Mouse (Mus musculus): Measurements from ENCODE around the gene Amot. TPM values are rescaled to one million over a fixed set of nuclear protein-coding genes. Genes with fewer than 3 reads are reported as not detected.

Gene Amot
- 4.6 and 7.0 TPM in 2 replicates for polyA plus RNA-seq (2015; fragmentation: Nextera tagmentation; extraction: Ambion mirVana)

DNA sequence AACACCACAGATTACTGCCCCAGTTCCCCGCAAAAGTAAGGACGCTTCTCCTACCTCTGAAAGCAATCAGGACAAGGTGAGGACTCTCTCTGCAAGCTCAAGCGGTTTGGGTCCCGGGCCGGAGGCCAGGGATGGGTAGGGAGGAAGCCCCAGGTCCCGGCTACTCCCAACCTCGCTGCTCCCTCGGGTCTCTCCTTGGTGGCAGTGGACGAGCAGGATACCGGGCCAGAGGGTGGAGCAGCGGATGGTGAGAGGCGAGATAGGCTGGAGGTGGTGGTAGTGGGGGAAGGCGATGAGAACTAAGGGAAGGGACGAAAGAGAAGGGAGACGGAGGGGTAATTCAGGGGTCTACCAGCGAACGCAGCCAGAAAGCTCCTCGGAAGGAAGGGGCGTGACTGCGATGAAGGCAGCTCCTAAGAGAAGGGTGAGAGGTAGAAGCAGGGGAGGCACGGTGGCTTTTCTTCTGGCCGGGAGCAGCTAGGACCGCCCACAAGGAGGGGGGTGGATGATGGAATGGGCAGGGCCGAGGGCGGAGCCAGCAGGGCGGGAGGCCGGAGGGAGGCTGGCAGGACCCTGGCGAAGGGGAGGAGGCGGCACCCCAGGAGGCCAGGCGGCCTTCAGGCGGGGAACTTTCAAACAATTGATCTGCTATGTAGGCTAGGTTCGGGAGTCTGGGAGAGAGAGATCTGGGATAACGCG lies at the start of gene Amot:
Gene Amot (minus strand): TSS at position 465 of the 699 bp plus-strand sequence.
- no peaks in the 10 kb centered on the region for H3K27me3 ChIP-seq
- WGBS = 9% methylated on average over 34 of the region's 34 CpGs
- H3K27ac ChIP-seq = peak within 1 kb of the TSS; percentile 70
- H3K36me3 ChIP-seq = no peaks in the 10 kb centered on the region
- ATAC-seq (replicated peaks; ENCODE audit: insufficient number of reproducible peaks, insufficient read depth, low FRiP score, low read depth) = peak; percentile 94
- H3K4me3 ChIP-seq = peak within 1 kb of the TSS; percentile 63
- peak within 1 kb of the TSS; percentile 83 for H3K4me2 ChIP-seq
- no peaks in the 10 kb centered on the region for H3K9me3 ChIP-seq (replicated peaks)
- H3K9ac ChIP-seq = peak within 1 kb of the TSS; percentile 44
- H3K4me1 ChIP-seq (replicated peaks) = no peaks in the 10 kb centered on the region; the same call in 1 of the 2 replicates

GRCm38 (mm10) chrX:145545060-145545459 lies 40.1 kb upstream of the Amot start:
- Histone ChIP-seq H3K4me2 (no peak overlapping the region), H3K36me3 (no peaks in the 10 kb centered on the region), H3K4me1 (replicated peaks) (no peaks in the 10 kb centered on the region), H3K27ac (no peak overlapping the region), H3K9ac (no peak overlapping the region), H3K4me3 (no peak overlapping the region), H3K9me3 (replicated peaks) (no peaks in the 10 kb centered on the region), H3K27me3 (no peaks in the 10 kb centered on the region)
- 79% methylated on average over 3 of the region's 3 CpGs for WGBS
- no peak for ATAC-seq (replicated peaks; ENCODE audit: insufficient number of reproducible peaks, insufficient read depth, low FRiP score, low read depth)

DNA sequence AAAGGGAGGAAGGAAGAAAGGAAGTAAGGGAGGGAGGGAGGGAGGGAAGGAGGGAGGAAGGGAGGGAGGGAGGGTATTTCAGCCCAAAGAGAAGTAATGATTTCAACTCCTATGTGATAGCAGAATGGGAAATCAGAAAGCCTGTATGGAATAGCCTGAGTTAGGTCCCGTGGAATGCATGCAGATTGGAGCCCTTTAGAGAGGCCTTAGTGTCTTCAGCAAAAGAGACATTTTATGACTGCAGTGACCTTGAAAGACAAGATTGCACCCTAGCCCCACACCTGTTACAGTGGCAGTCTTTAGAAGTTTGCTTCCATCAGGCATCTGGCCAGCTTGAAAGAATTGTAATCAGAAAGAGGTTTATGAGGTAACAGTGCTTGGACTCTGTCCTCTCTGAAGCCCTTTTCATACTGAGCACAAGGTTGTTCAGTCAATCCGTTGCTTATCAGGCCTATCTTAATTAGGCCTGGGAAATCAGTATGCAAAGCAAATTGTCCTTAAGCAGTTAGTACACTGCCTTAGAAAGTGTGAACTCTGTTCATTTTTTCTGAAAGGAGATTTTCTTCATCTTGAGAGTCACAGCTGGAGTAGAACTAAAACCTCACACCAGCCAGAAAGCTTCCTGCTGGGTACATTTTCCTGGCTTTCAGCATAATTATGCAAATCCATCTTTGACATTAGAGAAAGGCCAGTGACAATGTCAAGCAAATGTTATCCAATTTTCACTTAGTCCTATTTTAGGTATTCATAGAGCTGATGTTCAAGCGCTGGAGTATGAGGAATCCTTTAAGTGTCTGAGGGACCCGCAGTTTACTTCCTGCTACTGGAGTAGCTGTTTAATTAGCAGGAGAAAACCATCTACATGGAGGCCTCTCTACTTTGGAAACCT lies 38.9 kb upstream of the Amot start:
- H3K9ac ChIP-seq = no peak overlapping the region
- H3K27me3 ChIP-seq = no peaks in the 10 kb centered on the region
- H3K27ac ChIP-seq = no peak overlapping the region
- H3K4me1 ChIP-seq (replicated peaks) = no peaks in the 10 kb centered on the region
- ATAC-seq (replicated peaks; ENCODE audit: insufficient number of reproducible peaks, insufficient read depth, low FRiP score, low read depth) = no peak
- no peak overlapping the region for H3K4me2 ChIP-seq
- H3K4me3 ChIP-seq = no peak overlapping the region
- WGBS = 51% methylated on average over 4 of the region's 4 CpGs
- no peaks in the 10 kb centered on the region for H3K36me3 ChIP-seq
- no peaks in the 10 kb centered on the region for H3K9me3 ChIP-seq (replicated peaks)

DNA sequence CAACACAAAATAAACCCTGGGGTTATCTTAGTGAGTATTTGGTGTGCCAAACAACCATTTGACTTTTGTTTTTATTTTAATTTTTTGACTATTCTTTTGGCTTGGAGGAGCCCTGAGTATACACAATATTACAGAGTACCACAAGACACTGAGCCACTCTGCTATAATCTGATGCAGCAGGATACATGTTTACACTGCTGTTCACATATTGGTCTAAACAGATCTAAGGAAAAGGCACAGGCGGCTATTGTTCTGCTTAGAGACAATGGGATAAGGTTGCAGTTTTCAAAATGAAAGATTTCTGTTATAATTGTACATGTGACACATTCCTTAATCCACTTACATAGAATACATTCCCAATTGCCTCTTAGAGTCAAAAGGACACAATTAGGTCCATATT lies 36.1 kb upstream of the Amot start:
- H3K27me3 ChIP-seq = no peaks in the 10 kb centered on the region
- 81% methylated on average over 1 of the region's 1 CpGs for WGBS
- no peak overlapping the region for H3K4me3 ChIP-seq
- H3K9ac ChIP-seq = no peak overlapping the region
- H3K4me1 ChIP-seq (replicated peaks) = no peaks in the 10 kb centered on the region
- no peaks in the 10 kb centered on the region for H3K36me3 ChIP-seq
- H3K4me2 ChIP-seq = no peak overlapping the region
- no peak for ATAC-seq (replicated peaks; ENCODE audit: insufficient number of reproducible peaks, insufficient read depth, low FRiP score, low read depth)
- no peak overlapping the region for H3K27ac ChIP-seq
- no peaks in the 10 kb centered on the region for H3K9me3 ChIP-seq (replicated peaks)

DNA sequence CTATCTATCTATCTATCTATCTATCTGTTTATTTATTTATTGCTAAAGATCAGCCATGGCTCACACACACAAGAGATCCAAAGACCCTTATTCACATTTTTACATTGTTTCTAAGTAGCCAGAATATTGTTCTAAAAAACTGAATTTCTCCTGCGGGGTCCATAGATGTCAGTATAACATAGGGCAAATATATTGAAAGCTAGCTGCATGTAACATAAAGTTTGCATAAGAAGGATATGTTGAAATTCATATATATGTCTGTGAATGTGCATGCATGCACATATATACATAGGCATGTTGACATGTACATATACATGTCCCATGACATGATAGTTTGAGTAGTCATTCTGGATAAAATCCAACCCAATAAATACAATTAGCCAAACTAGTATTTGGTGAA lies 35.3 kb upstream of the Amot start:
- no peak for ATAC-seq (replicated peaks; ENCODE audit: insufficient number of reproducible peaks, insufficient read depth, low FRiP score, low read depth)
- no peak overlapping the region for H3K9ac ChIP-seq
- H3K4me3 ChIP-seq = no peak overlapping the region
- H3K27ac ChIP-seq = no peak overlapping the region
- H3K4me1 ChIP-seq (replicated peaks) = no peaks in the 10 kb centered on the region
- H3K4me2 ChIP-seq = no peak overlapping the region
- H3K36me3 ChIP-seq = no peaks in the 10 kb centered on the region
- H3K9me3 ChIP-seq (replicated peaks) = no peaks in the 10 kb centered on the region
- 78% methylated on average over 1 of the region's 1 CpGs for WGBS
- H3K27me3 ChIP-seq = no peaks in the 10 kb centered on the region

GRCm38 (mm10) chrX:145529602-145530001 lies 24.6 kb upstream of the Amot start:
- Histone ChIP-seq H3K9ac (no peak overlapping the region), H3K36me3 (no peaks in the 10 kb centered on the region)
- 65% methylated on average over 1 of the region's 1 CpGs for WGBS

GRCm38 (mm10) chrX:145516322-145517066 lies 11.5 kb upstream of the Amot start:
- H3K36me3 ChIP-seq = no peaks in the 10 kb centered on the region
- no peak overlapping the region for H3K9ac ChIP-seq
- H3K4me3 ChIP-seq = no peak overlapping the region
- H3K9me3 ChIP-seq (replicated peaks) = no peaks in the 10 kb centered on the region
- H3K27ac ChIP-seq = no peak overlapping the region
- H3K4me2 ChIP-seq = no peak overlapping the region
- ATAC-seq (replicated peaks; ENCODE audit: insufficient number of reproducible peaks, insufficient read depth, low FRiP score, low read depth) = no peak
- WGBS = 54% methylated on average over 10 of the region's 10 CpGs
- H3K27me3 ChIP-seq = no peaks in the 10 kb centered on the region
- H3K4me1 ChIP-seq (replicated peaks) = no peaks in the 10 kb centered on the region

More at GRCm38 (mm10) chrX:145529602-145530001, 24.6 kb upstream of the Amot start:
- Histone ChIP-seq H3K4me3 (no peak overlapping the region), H3K4me2 (no peak overlapping the region), H3K27me3 (no peaks in the 10 kb centered on the region), H3K9me3 (replicated peaks) (no peaks in the 10 kb centered on the region), H3K4me1 (replicated peaks) (no peaks in the 10 kb centered on the region), H3K27ac (no peak overlapping the region)
- no peak for ATAC-seq (replicated peaks; ENCODE audit: insufficient number of reproducible peaks, insufficient read depth, low FRiP score, low read depth)

DNA sequence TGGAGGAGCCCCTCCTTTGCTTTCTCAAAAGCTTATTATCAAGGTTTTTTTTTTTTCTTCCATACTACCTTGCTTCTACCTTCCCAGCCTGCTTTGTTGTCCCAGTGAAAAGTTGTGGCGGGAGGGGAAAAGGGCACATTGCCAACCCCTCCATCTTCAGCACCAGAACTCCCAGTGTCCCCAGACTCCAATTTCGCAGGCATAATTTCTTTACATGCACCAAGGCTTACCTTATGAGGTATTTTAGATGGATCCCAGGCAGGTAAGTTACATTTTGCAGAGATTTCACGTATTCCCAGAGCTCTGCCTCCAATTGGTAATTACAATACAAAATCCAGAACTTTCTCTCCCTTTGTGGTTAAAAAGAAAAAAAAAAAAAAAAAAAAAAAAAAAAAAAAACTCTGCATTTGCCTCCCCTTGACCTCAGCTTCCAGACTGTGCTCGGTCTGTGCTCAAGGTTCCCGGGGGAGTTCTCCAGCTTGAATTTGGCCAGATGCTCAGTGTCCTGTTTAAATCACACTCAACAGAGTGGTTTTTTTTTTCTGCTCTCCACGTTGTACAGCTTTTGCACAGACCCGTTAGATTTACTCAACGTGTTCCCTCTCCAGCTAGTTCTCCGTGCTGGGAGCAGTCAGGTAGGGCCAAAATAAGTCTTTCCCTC lies 10.6 kb upstream of the Amot start:
- H3K27me3 ChIP-seq = no peaks in the 10 kb centered on the region
- H3K9ac ChIP-seq = no peak overlapping the region
- H3K4me1 ChIP-seq (replicated peaks) = no peaks in the 10 kb centered on the region
- WGBS = 42% methylated on average over 9 of the region's 9 CpGs
- H3K27ac ChIP-seq = no peak overlapping the region
- no peaks in the 10 kb centered on the region for H3K9me3 ChIP-seq (replicated peaks)
- H3K4me2 ChIP-seq = no peak overlapping the region
- no peaks in the 10 kb centered on the region for H3K36me3 ChIP-seq
- ATAC-seq (replicated peaks; ENCODE audit: insufficient number of reproducible peaks, insufficient read depth, low FRiP score, low read depth) = no peak
- no peak overlapping the region for H3K4me3 ChIP-seq

GRCm38 (mm10) chrX:145510675-145511074 lies 5.7 kb upstream of the Amot start:
- 53% methylated on average over 3 of the region's 3 CpGs for WGBS
- Histone ChIP-seq H3K4me1 (replicated peaks) (no peaks in the 10 kb centered on the region), H3K4me3 (no peak overlapping the region), H3K9me3 (replicated peaks) (no peaks in the 10 kb centered on the region), H3K4me2 (no peak overlapping the region), H3K36me3 (no peaks in the 10 kb centered on the region), H3K27me3 (no peaks in the 10 kb centered on the region), H3K9ac (no peak overlapping the region), H3K27ac (no peak overlapping the region)
- ATAC-seq (replicated peaks; ENCODE audit: insufficient number of reproducible peaks, insufficient read depth, low FRiP score, low read depth) = no peak

- Histone ChIP-seq H3K36me3 (no peaks in the 10 kb centered on the region), H3K27ac (peak overlapping the region; percentile 70), H3K27me3 (no peaks in the 10 kb centered on the region), H3K4me3 (peak overlapping the region; percentile 63), H3K9me3 (replicated peaks) (no peaks in the 10 kb centered on the region), H3K4me1 (replicated peaks) (no peaks in the 10 kb centered on the region; the same call in 1 of the 2 replicates), H3K9ac (peak overlapping the region; percentile 44), H3K4me2 (peak overlapping the region; percentile 83)
- ATAC-seq (replicated peaks; ENCODE audit: insufficient number of reproducible peaks, insufficient read depth, low FRiP score, low read depth) = peak; percentile 89
- 17% methylated on average over 14 of the region's 14 CpGs for WGBS
Observed at GRCm38 (mm10) chrX:145505457-145506201, 648 bp upstream of the Amot start.
